Mouse (Mus musculus) liver, embryonic 14.5 days (tissue): ENCODE results near the gene Zcchc17. TPM values are rescaled to one million over a fixed set of nuclear protein-coding genes. Genes with fewer than 3 reads are reported as not detected.

Experiments used
- ATAC-seq: fragments of 200-750 bp; cut with Nextera tagmentation; 2 replicates; pipeline ENCODE4 v1.8.0; 2017; ENCODE audit warnings: moderate number of reproducible peaks, mild to moderate bottlenecking, moderate library complexity; ENCODE audit not compliant: insufficient read depth
- DNase-seq, 3 experiments: peaks; one replicate each; pipeline ENCODE4 v3.0.0-alpha.2; 2012 to 2013; ENCODE audit warnings: low read depth in 3 of 3, low spot score in 3 of 3
- H3K27ac ChIP-seq: fragments of 300-500 bp; sonication (generic); 2 replicates; pipeline ENCODE4 v1.5.1; 2014; ENCODE audit warnings: moderate library complexity, mild to moderate bottlenecking, control low read depth, inconsistent platforms
- H3K27me3 ChIP-seq: fragments of 300-500 bp; sonication (generic); 2 replicates; pipeline ENCODE4 v1.6.1; 2014; ENCODE audit warnings: mild to moderate bottlenecking, low read length, moderate library complexity; ENCODE audit not compliant: control insufficient read depth, insufficient read depth
- H3K36me3 ChIP-seq: fragments of 300-500 bp; sonication (generic); replicated peaks from 2 replicates; pipeline ENCODE4 v1.6.1; 2014; ENCODE audit warnings: low read depth; ENCODE audit not compliant: control insufficient read depth, insufficient read depth
- H3K4me1 ChIP-seq, 2 experiments: fragments of 200-500 bp in 1 of 2; fragments of 300-500 bp in 1 of 2; sonication (generic) in 1 of 2; replicated peaks; 2 replicates each; pipeline ENCODE4 v1.6.1; 2012 to 2014; ENCODE audit warnings: antibody characterized with exemption in 1 of 2, inconsistent platforms in 1 of 2, low read length in 1 of 2; ENCODE audit not compliant: control insufficient read depth in 2 of 2, insufficient read depth in 2 of 2
- H3K4me2 ChIP-seq: fragments of 300-500 bp; sonication (generic); 2 replicates; pipeline ENCODE4 v1.6.1; 2014; ENCODE audit warnings: low read depth, mild to moderate bottlenecking, control low read depth, moderate library complexity
- H3K4me3 ChIP-seq, 2 experiments: fragments of 200-500 bp in 1 of 2; fragments of 300-500 bp in 1 of 2; sonication (generic) in 1 of 2; 2 replicates each; pipeline ENCODE4 v1.5.1; 2012 to 2014; ENCODE audit warnings: low read depth in 2 of 2, low read length in 2 of 2, mild to moderate bottlenecking in 2 of 2, control low read depth in 1 of 2, inconsistent platforms in 1 of 2, moderate library complexity in 1 of 2; ENCODE audit not compliant: insufficient read depth in 1 of 2
- H3K9ac ChIP-seq: fragments of 300-500 bp; sonication (generic); replicated peaks from 2 replicates; pipeline ENCODE4 v1.6.1; 2014; ENCODE audit warnings: mild to moderate bottlenecking, control low read depth, moderate library complexity
- H3K9me3 ChIP-seq: fragments of 300-500 bp; sonication (generic); 2 replicates; pipeline ENCODE4 v1.6.1; 2016; ENCODE audit warnings: low read length, mixed read lengths; ENCODE audit not compliant: control insufficient read depth
- CTCF ChIP-seq: IDR thresholded peaks from 2 replicates; pipeline ENCODE4 v1.5.1; 2016; ENCODE audit warnings: antibody characterized with exemption, low read depth, control low read depth
- EP300 ChIP-seq: IDR thresholded peaks from 2 replicates; pipeline ENCODE4 v1.6.1; 2016; ENCODE audit warnings: antibody characterized with exemption, low read depth
- WGBS: fragments of 180-500 bp; shearing (Covaris S2); extraction: QIAGEN DNeasy Blood & Tissue Kit; methylation state at CpG from one replicate; pipeline ENCODE4 v1.1.7; 2014; ENCODE audit not compliant: insufficient replicate concordance; 5-methylcytosine and 5-hydroxymethylcytosine counted together
- polyA plus RNA-seq, 2 experiments: library from polyadenylated mRNA; depleted of rRNA in 1 of 2; stranded (reverse) in 1 of 2; unstranded in 1 of 2; fragments of >200 nt; fragmentation: Nextera tagmentation in 1 of 2; extraction: Ambion mirVana in 1 of 2; gene quantifications; 2 replicates each; pipeline versions ENCODE4 v1.2.1 to v1.2.3; 2012 to 2014

Zcchc17 gene
- polyA plus RNA-seq, 2 experiments, result 17.1 to 49.7 TPM

- WGBS, result 69% methylated on average over 9 of the region's 9 CpGs
- no peaks in the 10 kb centered on the region for H3K36me3 ChIP-seq
- no peaks in the 10 kb centered on the region for H3K9me3 ChIP-seq
- peaks cover 13% of the 10 kb centered on the region for H3K27me3 ChIP-seq
- H3K4me3 ChIP-seq, result no peak overlapping the region
- H3K9ac ChIP-seq, result no peak overlapping the region
- peaks cover 0 to 18% of the 10 kb centered on the region in 2 experiments; a peak in 3 of 4 replicates for H3K4me1 ChIP-seq
- TF ChIP-seq CTCF (no peak), EP300 (no peak)
- ATAC-seq (no peak), DNase-seq (no peak)
- no peak overlapping the region for H3K27ac ChIP-seq
- peak overlapping the region; percentile 31; the same call in 1 of the 2 replicates for H3K4me2 ChIP-seq
Observed at GRCm38 (mm10) chr4:130266601-130267000, 93.1 kb downstream of the Zcchc17 start.

Other genes starting within 250 kb of the Zcchc17 start
- 0.04 TPM in 1 of 2 replicates, not detected in the other for gene Hcrtr1, start 220.6 kb downstream of the Zcchc17 start, polyA plus RNA-seq (2012; rRNA removed)
- gene Hcrtr1, start 220.6 kb downstream of the Zcchc17 start, polyA plus RNA-seq (2014; fragmentation: Nextera tagmentation; extraction: Ambion mirVana), result not detected in 2 replicates
- 24.4 and 27.0 TPM in 2 replicates for gene Tinagl1, start 184.8 kb downstream of the Zcchc17 start, polyA plus RNA-seq (2012; rRNA removed)
- 18.2 and 20.7 TPM in 2 replicates for gene Tinagl1, start 184.8 kb downstream of the Zcchc17 start, polyA plus RNA-seq (2014; fragmentation: Nextera tagmentation; extraction: Ambion mirVana)
- 0.01 TPM in 1 of 2 replicates, not detected in the other for gene Gm853, start 137.5 kb downstream of the Zcchc17 start, polyA plus RNA-seq (2012; rRNA removed)
- gene Gm853, start 137.5 kb downstream of the Zcchc17 start, polyA plus RNA-seq (2014; fragmentation: Nextera tagmentation; extraction: Ambion mirVana), result not detected in 2 replicates
- 0.45 and 0.48 TPM in 2 replicates for gene Serinc2, start 80.7 kb downstream of the Zcchc17 start, polyA plus RNA-seq (2012; rRNA removed)
- gene Serinc2, start 80.7 kb downstream of the Zcchc17 start, polyA plus RNA-seq (2014; fragmentation: Nextera tagmentation; extraction: Ambion mirVana), result 0.23 and 0.30 TPM in 2 replicates
- gene Fabp3, start 51.3 kb downstream of the Zcchc17 start, polyA plus RNA-seq (2012; rRNA removed), result 0.15 and 0.61 TPM in 2 replicates
- gene Fabp3, start 51.3 kb downstream of the Zcchc17 start, polyA plus RNA-seq (2014; fragmentation: Nextera tagmentation; extraction: Ambion mirVana), result 0.22 and 0.29 TPM in 2 replicates
- 0.08 TPM in 1 of 2 replicates, not detected in the other for gene Gm10570, start 51.3 kb downstream of the Zcchc17 start, polyA plus RNA-seq (2012; rRNA removed)
- gene Gm10570, start 51.3 kb downstream of the Zcchc17 start, polyA plus RNA-seq (2014; fragmentation: Nextera tagmentation; extraction: Ambion mirVana), result not detected in 2 replicates
- gene Snrnp40, start 189 bp upstream of the Zcchc17 start, polyA plus RNA-seq (2012; rRNA removed), result 39.8 and 50.3 TPM in 2 replicates
- gene Snrnp40, start 189 bp upstream of the Zcchc17 start, polyA plus RNA-seq (2014; fragmentation: Nextera tagmentation; extraction: Ambion mirVana), result 74.6 and 77.2 TPM in 2 replicates
- gene Nkain1, start 214.2 kb upstream of the Zcchc17 start, polyA plus RNA-seq (2012; rRNA removed), result 0.39 and 0.79 TPM in 2 replicates
- not detected in 2 replicates for gene Nkain1, start 214.2 kb upstream of the Zcchc17 start, polyA plus RNA-seq (2014; fragmentation: Nextera tagmentation; extraction: Ambion mirVana)